Mouse (Mus musculus) erythroblast, embryonic 14.5 days (primary cell): Measurements from ENCODE around the gene Anxa6.

Experiments
- GATA1 ChIP-seq: IDR thresholded peaks from 2 replicates; pipeline ENCODE4 v1.6.1; 2012; ENCODE audit warnings: low read length, inconsistent platforms, mixed read lengths
- TAL1 ChIP-seq: IDR thresholded peaks from 3 replicates; pipeline ENCODE4 v1.6.1; 2012; ENCODE audit warnings: low read length, inconsistent platforms, mixed read lengths

DNA sequence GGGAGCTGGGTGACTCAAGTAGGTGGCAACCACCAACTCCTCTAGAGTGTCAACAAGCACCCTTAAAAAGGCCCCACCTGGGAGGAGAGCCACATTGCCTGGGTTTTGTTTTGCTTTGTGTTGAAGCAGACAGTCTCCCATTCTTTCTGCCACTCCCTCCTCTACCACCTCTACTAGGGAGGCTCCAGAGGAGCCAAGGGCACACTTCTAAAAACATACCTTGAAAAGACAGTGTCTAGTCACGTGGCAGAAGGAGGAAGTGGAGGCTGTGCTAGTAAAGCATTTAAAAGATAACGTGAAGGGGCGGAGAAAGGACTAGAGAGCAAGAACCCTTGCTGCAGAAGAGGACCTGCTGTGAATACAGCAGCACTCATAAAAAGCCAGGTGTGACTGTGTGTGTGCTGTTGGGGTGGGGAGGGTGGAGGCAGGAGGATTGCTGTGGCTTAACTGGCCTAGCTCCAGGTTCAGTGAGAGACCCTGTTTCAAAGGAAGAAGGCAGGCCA is 74.6 kb downstream of the Anxa6 start:
- TF ChIP-seq TAL1 (no peak), GATA1 (no peak)
